Mouse (Mus musculus): ENCODE data around the gene Lrrn2. TPM values are rescaled to one million over a fixed set of nuclear protein-coding genes. Genes with fewer than 3 reads are reported as not detected.

The Lrrn2 gene
- polyA plus RNA-seq, 1 experiment from 2014 or later: 5.9 TPM

GRCm38 (mm10) chr1:132932421-132932820 lies 52.3 kb downstream of the Lrrn2 start:
- Histone ChIP-seq H3K4me3 (replicated peaks) (no peak overlapping the region), H3K36me3 (no peaks in the 10 kb centered on the region), H3K9ac (no peak overlapping the region), H3K27ac (replicated peaks) (no peak overlapping the region), H3K4me1 (no peaks in the 10 kb centered on the region), H3K9me3 (replicated peaks) (no peaks in the 10 kb centered on the region), H3K4me2 (replicated peaks) (no peak overlapping the region), H3K27me3 (no peaks in the 10 kb centered on the region)
- 75% methylated on average over 2 of the region's 2 CpGs for WGBS
- ATAC-seq (ENCODE audit: insufficient number of reproducible peaks, low FRiP score, low TSS enrichment, low read depth): no peak

GRCm38 (mm10) chr1:132934856-132935255 lies 54.8 kb downstream of the Lrrn2 start:
- Histone ChIP-seq H3K4me2 (replicated peaks) (no peak overlapping the region), H3K27ac (replicated peaks) (no peak overlapping the region), H3K4me3 (replicated peaks) (no peak overlapping the region), H3K4me1 (no peaks in the 10 kb centered on the region), H3K9ac (no peak overlapping the region), H3K27me3 (no peaks in the 10 kb centered on the region), H3K9me3 (replicated peaks) (no peaks in the 10 kb centered on the region), H3K36me3 (no peaks in the 10 kb centered on the region)
- ATAC-seq (ENCODE audit: insufficient number of reproducible peaks, low FRiP score, low TSS enrichment, low read depth): no peak
- WGBS: 24% methylated on average over 7 of the region's 7 CpGs

- H3K9ac ChIP-seq: no peak overlapping the region
- H3K27me3 ChIP-seq: no peaks in the 10 kb centered on the region
- H3K4me2 ChIP-seq (replicated peaks): no peak overlapping the region
- H3K9me3 ChIP-seq (replicated peaks): no peaks in the 10 kb centered on the region
- H3K36me3 ChIP-seq: no peaks in the 10 kb centered on the region
- WGBS: 80% methylated on average over 26 of the region's 26 CpGs
- H3K27ac ChIP-seq (replicated peaks): no peak overlapping the region
- no peaks in the 10 kb centered on the region for H3K4me1 ChIP-seq
- no peak overlapping the region for H3K4me3 ChIP-seq (replicated peaks)
- no peak for ATAC-seq (ENCODE audit: insufficient number of reproducible peaks, low FRiP score, low TSS enrichment, low read depth)
These were observed 57.4 kb downstream of the Lrrn2 start for GRCm38 (mm10) chr1:132937296-132938030.

- no peak for ATAC-seq (ENCODE audit: insufficient number of reproducible peaks, low FRiP score, low TSS enrichment, low read depth)
These were observed 58.9 kb downstream of the Lrrn2 start for GRCm38 (mm10) chr1:132938975-132939374.

GRCm38 (mm10) chr1:132945826-132946225 lies 65.8 kb downstream of the Lrrn2 start:
- no peaks in the 10 kb centered on the region for H3K27me3 ChIP-seq

More at GRCm38 (mm10) chr1:132938975-132939374, 58.9 kb downstream of the Lrrn2 start:
- Histone ChIP-seq H3K9ac (no peak overlapping the region), H3K4me3 (replicated peaks) (no peak overlapping the region), H3K27ac (replicated peaks) (no peak overlapping the region), H3K4me1 (no peaks in the 10 kb centered on the region), H3K36me3 (no peaks in the 10 kb centered on the region), H3K27me3 (no peaks in the 10 kb centered on the region), H3K4me2 (replicated peaks) (no peak overlapping the region), H3K9me3 (replicated peaks) (no peaks in the 10 kb centered on the region)
- 86% methylated on average over 8 of the region's 8 CpGs for WGBS

GRCm38 (mm10) chr1:132947811-132948210 lies 67.7 kb downstream of the Lrrn2 start:
- Histone ChIP-seq H3K36me3 (no peaks in the 10 kb centered on the region), H3K4me2 (replicated peaks) (no peak overlapping the region), H3K27me3 (no peaks in the 10 kb centered on the region), H3K4me3 (replicated peaks) (no peak overlapping the region), H3K27ac (replicated peaks) (no peak overlapping the region), H3K9ac (no peak overlapping the region), H3K4me1 (no peaks in the 10 kb centered on the region), H3K9me3 (replicated peaks) (no peaks in the 10 kb centered on the region)
- ATAC-seq (ENCODE audit: insufficient number of reproducible peaks, low FRiP score, low TSS enrichment, low read depth): no peak
- WGBS: 49% methylated on average over 7 of the region's 7 CpGs

More at GRCm38 (mm10) chr1:132945826-132946225, 65.8 kb downstream of the Lrrn2 start:
- WGBS: 57% methylated on average over 8 of the region's 8 CpGs
- Histone ChIP-seq H3K4me3 (replicated peaks) (no peak overlapping the region), H3K9me3 (replicated peaks) (no peaks in the 10 kb centered on the region), H3K4me1 (no peaks in the 10 kb centered on the region), H3K4me2 (replicated peaks) (no peak overlapping the region), H3K27ac (replicated peaks) (no peak overlapping the region), H3K36me3 (no peaks in the 10 kb centered on the region), H3K9ac (no peak overlapping the region)
- no peak for ATAC-seq (ENCODE audit: insufficient number of reproducible peaks, low FRiP score, low TSS enrichment, low read depth)

GRCm38 (mm10) chr1:132956809-132957208 lies 76.7 kb downstream of the Lrrn2 start:
- no peaks in the 10 kb centered on the region for H3K27me3 ChIP-seq
- H3K9ac ChIP-seq: no peak overlapping the region
- no peak overlapping the region for H3K4me3 ChIP-seq (replicated peaks)
- no peak for ATAC-seq (ENCODE audit: insufficient number of reproducible peaks, low FRiP score, low TSS enrichment, low read depth)
- H3K36me3 ChIP-seq: no peaks in the 10 kb centered on the region
- WGBS: 85% methylated on average over 5 of the region's 5 CpGs
- no peaks in the 10 kb centered on the region for H3K4me1 ChIP-seq
- H3K9me3 ChIP-seq (replicated peaks): no peaks in the 10 kb centered on the region
- H3K4me2 ChIP-seq (replicated peaks): no peak overlapping the region
- no peak overlapping the region for H3K27ac ChIP-seq (replicated peaks)

GRCm38 (mm10) chr1:132961751-132962150 lies 81.7 kb downstream of the Lrrn2 start:
- Histone ChIP-seq H3K9ac (no peak overlapping the region), H3K4me3 (replicated peaks) (no peak overlapping the region), H3K9me3 (replicated peaks) (no peaks in the 10 kb centered on the region), H3K27ac (replicated peaks) (no peak overlapping the region), H3K27me3 (no peaks in the 10 kb centered on the region), H3K4me2 (replicated peaks) (no peak overlapping the region), H3K4me1 (no peaks in the 10 kb centered on the region), H3K36me3 (no peaks in the 10 kb centered on the region)
- no peak for ATAC-seq (ENCODE audit: insufficient number of reproducible peaks, low FRiP score, low TSS enrichment, low read depth)
- WGBS: 79% methylated on average over 3 of the region's 3 CpGs

- no peak overlapping the region for H3K4me3 ChIP-seq (replicated peaks)
- H3K36me3 ChIP-seq: no peaks in the 10 kb centered on the region
- H3K27me3 ChIP-seq: no peaks in the 10 kb centered on the region
- no peak overlapping the region for H3K4me2 ChIP-seq (replicated peaks)
- H3K9ac ChIP-seq: no peak overlapping the region
- 75% methylated on average over 2 of the region's 2 CpGs for WGBS
- H3K9me3 ChIP-seq (replicated peaks): no peaks in the 10 kb centered on the region
- no peak overlapping the region for H3K27ac ChIP-seq (replicated peaks)
- H3K4me1 ChIP-seq: no peaks in the 10 kb centered on the region
- ATAC-seq (ENCODE audit: insufficient number of reproducible peaks, low FRiP score, low TSS enrichment, low read depth): no peak
These were observed 84.0 kb downstream of the Lrrn2 start for GRCm38 (mm10) chr1:132964106-132964505.

- H3K9me3 ChIP-seq (replicated peaks): no peaks in the 10 kb centered on the region
These were observed 84.6 kb downstream of the Lrrn2 start for GRCm38 (mm10) chr1:132964691-132965090.

GRCm38 (mm10) chr1:132968659-132969058 lies 88.6 kb downstream of the Lrrn2 start:
- no peak overlapping the region for H3K4me2 ChIP-seq (replicated peaks)
- no peaks in the 10 kb centered on the region for H3K27me3 ChIP-seq
- no peaks in the 10 kb centered on the region for H3K36me3 ChIP-seq
- ATAC-seq (ENCODE audit: insufficient number of reproducible peaks, low FRiP score, low TSS enrichment, low read depth): no peak
- H3K4me1 ChIP-seq: no peaks in the 10 kb centered on the region
- no peak overlapping the region for H3K27ac ChIP-seq (replicated peaks)
- H3K4me3 ChIP-seq (replicated peaks): no peak overlapping the region
- 25% methylated on average over 6 of the region's 6 CpGs for WGBS
- no peaks in the 10 kb centered on the region for H3K9me3 ChIP-seq (replicated peaks)
- H3K9ac ChIP-seq: no peak overlapping the region

More at GRCm38 (mm10) chr1:132964691-132965090, 84.6 kb downstream of the Lrrn2 start:
- no peak overlapping the region for H3K27ac ChIP-seq (replicated peaks)
- no peak overlapping the region for H3K4me3 ChIP-seq (replicated peaks)
- no peak overlapping the region for H3K4me2 ChIP-seq (replicated peaks)
- ATAC-seq (ENCODE audit: insufficient number of reproducible peaks, low FRiP score, low TSS enrichment, low read depth): no peak
- H3K9ac ChIP-seq: no peak overlapping the region
- H3K27me3 ChIP-seq: no peaks in the 10 kb centered on the region
- no peaks in the 10 kb centered on the region for H3K4me1 ChIP-seq
- 84% methylated on average over 4 of the region's 4 CpGs for WGBS
- no peaks in the 10 kb centered on the region for H3K36me3 ChIP-seq

GRCm38 (mm10) chr1:132977402-132977801 lies 97.3 kb downstream of the Lrrn2 start:
- 64% methylated on average over 1 of the region's 1 CpGs for WGBS

More at GRCm38 (mm10) chr1:132977402-132977801, 97.3 kb downstream of the Lrrn2 start:
- H3K4me3 ChIP-seq (replicated peaks): no peak overlapping the region
- ATAC-seq (ENCODE audit: insufficient number of reproducible peaks, low FRiP score, low TSS enrichment, low read depth): no peak
- no peaks in the 10 kb centered on the region for H3K4me1 ChIP-seq
- H3K27ac ChIP-seq (replicated peaks): 0 out of 2 replicates have a peak overlapping the region, but pooled peaks have one; percentile 24
- H3K36me3 ChIP-seq: peaks cover 8% of the 10 kb centered on the region; the same call in 1 of the 2 replicates
- no peaks in the 10 kb centered on the region for H3K9me3 ChIP-seq (replicated peaks)
- H3K4me2 ChIP-seq (replicated peaks): no peak overlapping the region
- no peak overlapping the region for H3K9ac ChIP-seq
- H3K27me3 ChIP-seq: no peaks in the 10 kb centered on the region
